Mouse (Mus musculus): ENCODE results near the gene Tent4b. TPM values are rescaled to one million over a fixed set of nuclear protein-coding genes. Genes with fewer than 3 reads are reported as not detected.

Gene Tent4b
- total RNA-seq, 2 experiments from 2014 or later: 32.6 to 36.3 TPM

DNA sequence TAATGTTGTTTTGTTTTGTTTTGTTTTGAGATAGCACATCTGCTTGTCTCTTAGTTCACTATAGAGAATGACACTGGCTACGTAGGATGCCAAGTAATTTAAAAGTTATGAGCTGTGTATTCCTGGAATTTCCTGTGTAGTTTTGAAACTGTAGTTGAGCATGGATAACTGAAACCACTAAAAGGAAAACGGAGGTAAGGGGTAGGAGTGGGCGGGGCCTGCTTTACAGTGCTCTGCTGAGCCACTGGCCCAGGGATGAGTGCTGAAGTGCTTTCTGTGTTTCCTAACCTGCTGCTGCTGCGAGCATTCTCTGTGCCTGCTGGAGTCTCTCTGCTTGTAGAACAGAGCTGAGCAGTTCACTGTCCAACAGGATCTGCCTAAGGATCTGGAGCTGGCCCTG, 22.3 kb downstream of the Tent4b start:
- DNase-seq (ENCODE audit: low spot score in 2 of 2): no peak
- intact Hi-C loops (cut with DNase I): no loop called here

DNA sequence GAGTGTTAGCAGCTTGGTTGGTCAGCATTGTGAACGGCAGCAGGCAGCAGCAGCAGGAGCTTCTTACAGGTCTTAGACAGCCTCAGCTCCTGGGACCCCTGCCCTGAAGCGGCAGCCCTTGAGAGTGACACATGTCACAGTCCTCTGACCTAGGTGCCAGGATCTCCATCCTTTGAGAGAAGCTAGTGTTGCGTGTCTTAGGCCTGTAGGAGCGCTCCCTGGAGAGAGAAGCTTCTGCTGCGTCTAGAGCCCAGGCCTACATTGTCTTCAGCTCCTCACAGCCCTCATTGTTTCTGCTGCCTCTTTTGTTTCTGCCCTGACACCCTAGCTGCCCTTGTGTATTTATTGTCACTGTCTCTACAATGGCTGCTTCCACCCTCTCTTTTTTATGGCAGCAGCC, 26.3 kb downstream of the Tent4b start:
- intact Hi-C loops (cut with DNase I): no loop called here

DNA sequence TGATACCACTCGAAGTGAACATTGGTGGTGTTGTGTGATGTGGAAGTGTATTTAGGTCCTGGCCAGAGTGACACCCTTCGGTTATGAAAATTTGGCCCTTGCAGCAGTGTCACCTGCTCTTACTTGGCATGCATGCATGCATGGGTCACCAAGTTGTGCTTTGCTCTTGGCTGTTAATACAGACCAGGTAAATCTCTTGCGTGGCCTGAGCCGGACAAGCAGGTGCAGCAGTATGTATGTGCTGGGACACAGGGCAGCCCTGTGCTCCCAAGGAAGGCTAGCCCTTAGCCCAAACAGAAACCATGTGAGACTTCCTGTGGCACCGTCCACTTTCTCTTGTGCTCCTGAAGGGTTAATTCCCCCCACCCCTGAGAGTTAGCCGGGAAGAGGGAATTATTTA, 28.8 kb downstream of the Tent4b start:
- intact Hi-C loops (cut with DNase I): no loop called here
- DNase-seq (ENCODE audit: low spot score in 2 of 2): no peak

More for the DNA sequence above, 26.3 kb downstream of the Tent4b start:
- DNase-seq (ENCODE audit: low spot score in 2 of 2): no peak

- intact Hi-C loops (cut with DNase I): no loop called here
- no peak for DNase-seq (ENCODE audit: low spot score in 2 of 2)
Observed at GRCm38 (mm10) chr8:88228286-88228685, 29.3 kb downstream of the Tent4b start.

DNA sequence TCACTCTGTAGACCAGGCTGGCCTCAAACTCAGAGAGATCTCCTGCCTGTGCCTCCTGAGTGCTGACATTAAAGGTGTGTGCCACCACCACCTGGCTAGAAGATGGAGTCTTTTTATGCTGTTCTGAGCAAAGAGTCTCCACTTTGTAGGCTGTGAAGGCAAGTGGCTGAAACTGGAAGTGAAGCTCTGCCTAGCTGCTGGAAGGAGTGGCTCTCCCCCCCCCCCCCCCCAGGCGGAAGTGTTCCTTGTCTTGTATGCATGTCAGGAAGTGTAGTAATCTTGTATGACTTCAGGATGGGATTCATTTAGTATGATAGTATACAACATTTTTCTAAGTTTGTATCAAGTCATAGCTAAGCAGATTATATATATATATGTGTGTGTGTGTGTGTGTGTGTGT, 29.8 kb downstream of the Tent4b start:
- intact Hi-C loops (cut with DNase I): no loop called here
- no peak for DNase-seq (ENCODE audit: low spot score in 2 of 2)

DNA sequence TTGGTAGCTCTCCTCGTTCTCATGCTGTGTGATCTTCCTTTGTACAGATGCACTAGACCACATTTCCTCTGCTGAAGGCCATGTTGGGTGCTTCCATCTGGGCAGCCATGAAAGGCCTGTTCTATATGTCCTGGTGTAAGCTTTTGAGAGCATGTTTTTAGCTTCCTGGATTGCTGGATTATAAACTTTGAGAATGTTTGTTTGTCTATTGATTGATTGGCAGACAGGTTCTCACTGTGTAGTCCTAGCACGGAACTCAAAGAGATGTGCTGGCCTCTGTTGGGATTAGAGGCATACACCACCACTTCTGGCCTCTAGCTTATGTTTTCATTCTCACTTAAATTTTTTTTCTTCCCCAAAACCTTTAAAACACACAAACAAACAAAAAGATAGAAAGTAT, 37.7 kb downstream of the Tent4b start:
- intact Hi-C loops (cut with DNase I): no loop called here
- DNase-seq (ENCODE audit: low spot score in 2 of 2): no peak

DNA sequence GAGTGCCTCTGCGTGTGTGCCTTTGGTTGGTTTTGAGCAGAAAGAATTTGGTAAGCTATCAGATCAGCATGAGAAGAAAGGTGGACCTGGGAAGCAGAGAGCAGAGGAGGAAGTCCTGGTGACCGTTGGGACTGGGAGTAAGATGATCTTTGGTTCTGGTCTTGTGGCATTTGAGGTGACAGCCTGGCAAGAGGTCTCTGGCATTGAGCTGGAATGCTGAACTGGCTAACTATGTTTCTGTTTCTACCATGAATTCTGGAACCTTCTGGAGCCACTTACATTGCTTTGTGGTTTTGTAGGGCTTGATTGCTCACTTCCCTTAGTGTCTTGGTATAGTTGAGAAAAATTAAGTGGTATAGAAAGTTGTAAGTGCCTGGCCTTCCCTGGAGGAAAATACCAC, 38.6 kb downstream of the Tent4b start:
- intact Hi-C loops (cut with DNase I): no loop called here
- no peak for DNase-seq (ENCODE audit: low spot score in 2 of 2)

- intact Hi-C loops (cut with DNase I): no loop called here
- DNase-seq (ENCODE audit: low spot score in 2 of 2): no peak
Observed at GRCm38 (mm10) chr8:88239277-88239676, 40.3 kb downstream of the Tent4b start.

DNA sequence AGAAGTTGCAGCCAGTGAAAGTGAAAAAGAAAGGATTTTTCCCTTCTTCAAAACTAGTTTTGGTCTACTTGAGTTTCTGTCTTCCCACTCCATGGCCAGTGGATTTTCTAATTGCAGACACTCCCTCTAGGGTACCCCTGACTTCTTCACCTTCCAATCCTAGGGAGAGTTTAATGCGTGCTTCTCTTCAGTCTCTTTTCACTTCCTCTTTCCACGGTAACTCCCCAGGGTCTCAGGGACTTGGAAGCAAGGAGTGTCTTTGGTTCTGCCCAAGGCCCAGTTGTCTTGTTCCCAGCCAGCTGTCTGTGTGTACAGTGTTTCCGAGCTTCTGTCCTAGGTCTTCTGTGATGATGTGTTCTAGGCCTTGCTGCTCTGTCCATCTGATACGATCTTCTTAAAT, 42.9 kb downstream of the Tent4b start:
- DNase-seq (ENCODE audit: low spot score in 2 of 2): no peak
- intact Hi-C loops (cut with DNase I): loop anchor here (5.0 kb wide), 1 partner anchor 40 kb away; no protein-coding TSS in a partner anchor

- intact Hi-C loops (cut with DNase I): loop anchor here (5.0 kb wide), 1 partner anchor 42 kb away; no protein-coding TSS in a partner anchor
- DNase-seq (ENCODE audit: low spot score in 2 of 2): peak; percentile 55 to 58
Observed at GRCm38 (mm10) chr8:88244298-88244697, 45.3 kb downstream of the Tent4b start.

- DNase-seq (ENCODE audit: low spot score in 2 of 2): peak; percentile 33 to 55
- intact Hi-C loops (cut with DNase I): loop anchor here (5.0 kb wide), 1 partner anchor 660 kb away; no protein-coding TSS in a partner anchor
Observed at GRCm38 (mm10) chr8:88252791-88253190, 53.8 kb downstream of the Tent4b start.

- DNase-seq (ENCODE audit: low spot score in 2 of 2): no peak
- intact Hi-C loops (cut with DNase I): loop anchor here (5.0 kb wide), 1 partner anchor 663 kb away; no protein-coding TSS in a partner anchor
Observed at GRCm38 (mm10) chr8:88254957-88255356, 55.9 kb downstream of the Tent4b start.

GRCm38 (mm10) chr8:88258024-88258423, 59.0 kb downstream of the Tent4b start:
- no peak for DNase-seq (ENCODE audit: low spot score in 2 of 2)
- intact Hi-C loops (cut with DNase I): no loop called here

GRCm38 (mm10) chr8:88258544-88258943, 59.5 kb downstream of the Tent4b start:
- DNase-seq (ENCODE audit: low spot score in 2 of 2): no peak
- intact Hi-C loops (cut with DNase I): no loop called here

DNA sequence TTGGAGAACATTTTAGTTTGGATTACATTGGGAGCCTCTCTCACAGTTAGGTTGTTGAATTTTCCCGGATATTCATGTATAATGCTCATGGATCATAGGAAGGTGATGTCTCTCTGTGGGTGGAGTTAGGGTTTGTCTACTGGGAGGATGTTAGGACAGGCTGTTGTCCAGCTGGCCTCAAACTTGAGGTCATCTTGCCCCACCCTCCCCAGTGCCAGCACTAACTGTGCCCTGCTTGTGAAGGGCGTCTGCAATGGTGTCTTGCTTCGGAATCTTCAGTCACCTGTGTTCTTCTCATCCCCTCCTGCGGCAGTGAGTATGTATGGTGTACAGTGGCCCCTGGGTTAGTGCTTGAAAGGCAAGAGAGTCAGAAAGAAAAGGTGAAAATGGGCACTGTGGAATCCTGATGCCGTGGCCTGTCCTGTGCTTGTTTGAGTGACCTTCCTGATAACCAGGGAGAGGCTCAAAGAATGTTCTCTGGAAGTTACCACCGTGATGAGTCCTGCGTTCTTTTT, 61.5 kb downstream of the Tent4b start:
- DNase-seq (ENCODE audit: low spot score in 2 of 2): no peak
- intact Hi-C loops (cut with DNase I): no loop called here

- intact Hi-C loops (cut with DNase I): no loop called here
- DNase-seq (ENCODE audit: low spot score in 2 of 2): no peak
Observed at GRCm38 (mm10) chr8:88262831-88263635, 64.0 kb downstream of the Tent4b start.

- DNase-seq (ENCODE audit: low spot score in 2 of 2): no peak
- intact Hi-C loops (cut with DNase I): loop anchor here (5.0 kb wide), 3 partner anchors 52 to 357 kb away; no protein-coding TSS in a partner anchor
Observed at GRCm38 (mm10) chr8:88265511-88265910, 66.5 kb downstream of the Tent4b start.

- intact Hi-C loops (cut with DNase I): loop anchor here (2.0 to 5.0 kb wide), 4 partner anchors 51 to 356 kb away; no protein-coding TSS in a partner anchor
Observed at GRCm38 (mm10) chr8:88266170-88266800, 67.3 kb downstream of the Tent4b start.

DNA sequence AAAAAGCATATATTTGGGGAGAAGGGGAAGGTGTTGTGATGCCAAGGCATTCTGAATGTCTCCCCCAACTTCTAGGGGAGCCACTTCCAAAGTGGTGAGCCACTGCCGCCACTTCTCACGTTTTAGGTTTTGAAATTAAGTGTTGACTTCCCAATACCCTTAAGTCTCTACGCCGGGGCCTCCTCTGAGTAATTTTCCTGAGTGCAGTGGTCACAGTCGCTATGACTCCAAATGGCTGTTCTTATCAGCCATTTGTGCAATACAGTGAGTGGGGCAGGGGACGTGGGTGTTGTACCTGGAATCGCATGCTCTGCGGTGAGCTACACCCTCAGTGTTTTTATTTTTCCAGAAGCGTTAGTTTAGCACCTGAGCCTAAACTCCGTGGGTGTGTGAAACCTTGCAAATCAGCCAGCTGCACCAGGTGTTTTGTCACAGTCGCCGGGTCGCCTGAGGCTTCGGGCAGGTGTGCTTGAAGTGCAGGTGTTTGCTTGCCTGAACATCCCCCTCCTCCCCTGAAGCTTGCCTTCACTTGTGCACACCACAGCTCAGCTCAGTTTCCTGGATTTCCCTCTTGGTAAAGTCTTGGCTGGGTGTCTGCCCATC, 67.9 kb downstream of the Tent4b start:
- intact Hi-C loops (cut with DNase I): loop anchor here (2.0 to 5.0 kb wide), 4 partner anchors 50 to 355 kb away; no protein-coding TSS in a partner anchor
- DNase-seq (ENCODE audit: low spot score in 2 of 2): peak in 1 of 2 experiments; percentile 11

More at GRCm38 (mm10) chr8:88266170-88266800, 67.3 kb downstream of the Tent4b start:
- DNase-seq (ENCODE audit: low spot score in 2 of 2): peak; percentile 89 to 90
